Mouse (Mus musculus): ENCODE measurements around the gene Ear10. TPM values are rescaled to one million over a fixed set of nuclear protein-coding genes. Genes with fewer than 3 reads are reported as not detected.
A peak's percentile ranks its signal among the peaks of the same experiment; 100 is the strongest.
"Not testable (repeated sequence)": the region's sequence is repeated elsewhere in the genome, so short reads cannot be mapped to it uniquely, and the experiment has no call there.

Ear10 gene
- not detected for total RNA-seq (2022)

DNA sequence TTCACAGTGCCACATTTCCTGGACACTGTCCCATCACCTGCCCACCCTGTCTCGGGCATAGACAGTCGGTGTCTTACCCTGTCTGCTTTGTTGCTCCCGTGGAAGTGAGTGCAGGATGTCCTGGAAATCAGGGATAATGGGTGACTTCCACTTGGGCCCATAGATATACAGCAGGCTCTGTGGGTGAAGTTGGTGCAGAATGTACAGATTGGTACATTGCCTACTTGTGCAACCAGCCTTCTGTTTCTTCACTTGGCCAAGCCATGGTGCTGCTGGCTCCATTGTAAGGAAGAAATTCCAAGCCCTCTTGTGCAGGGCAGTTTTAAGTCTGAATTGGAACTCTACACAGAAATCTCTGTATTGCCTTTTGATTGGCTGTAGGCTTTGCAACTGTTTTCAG, at the start of gene Ear10:
Ear10 (minus strand) TSS at position 101 of the 400 bp plus-strand sequence.
- DNase-seq (ENCODE audit: low spot score), result not testable (repeated sequence)

DNA sequence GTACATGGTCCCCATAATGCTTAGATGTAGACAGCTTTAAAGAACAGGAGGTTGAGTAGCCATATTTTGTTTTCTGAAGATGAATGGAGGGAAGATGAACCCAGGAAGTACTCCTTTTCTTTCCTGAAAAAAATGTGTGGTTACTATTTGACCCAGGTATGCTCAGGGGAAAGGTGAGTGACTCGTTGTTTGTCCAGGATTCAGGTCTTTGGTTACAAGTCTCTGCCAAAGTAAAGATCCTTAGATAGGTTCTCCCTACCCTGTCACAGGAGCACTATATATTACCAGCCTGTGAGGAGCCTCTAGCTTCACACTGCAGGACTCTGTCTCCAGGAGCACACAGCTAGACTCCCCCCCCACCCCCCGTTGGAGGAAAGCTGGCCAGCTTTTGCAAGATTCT, 33.4 kb upstream of the Ear10 start, which contains the start of gene Ang5:
Ang5 (plus strand) TSS at position 301 of the 400 bp plus-strand sequence.
- not testable (repeated sequence) for DNase-seq (ENCODE audit: low spot score)

DNA sequence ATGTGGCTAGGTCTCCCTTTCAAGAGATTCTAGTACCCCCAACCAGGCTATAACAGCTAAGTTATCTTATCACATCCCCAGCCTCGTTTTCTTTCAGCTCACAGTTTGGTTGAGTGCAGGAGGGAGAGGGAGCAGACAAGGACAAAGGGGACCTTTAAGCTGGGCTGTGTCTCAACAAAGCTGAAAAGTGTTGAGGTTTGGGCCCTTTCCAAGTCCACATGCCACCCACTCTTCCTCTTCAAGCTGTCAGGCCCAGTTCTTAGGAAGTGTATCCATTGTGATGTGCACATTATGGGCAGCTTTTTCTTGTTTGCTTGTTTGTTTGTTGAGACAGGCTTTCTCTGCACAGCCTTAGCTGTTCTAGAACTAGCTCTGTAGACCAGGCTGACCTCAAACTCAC, 31.7 kb upstream of the Ear10 start:
- not testable (repeated sequence) for DNase-seq (ENCODE audit: low spot score)

DNA sequence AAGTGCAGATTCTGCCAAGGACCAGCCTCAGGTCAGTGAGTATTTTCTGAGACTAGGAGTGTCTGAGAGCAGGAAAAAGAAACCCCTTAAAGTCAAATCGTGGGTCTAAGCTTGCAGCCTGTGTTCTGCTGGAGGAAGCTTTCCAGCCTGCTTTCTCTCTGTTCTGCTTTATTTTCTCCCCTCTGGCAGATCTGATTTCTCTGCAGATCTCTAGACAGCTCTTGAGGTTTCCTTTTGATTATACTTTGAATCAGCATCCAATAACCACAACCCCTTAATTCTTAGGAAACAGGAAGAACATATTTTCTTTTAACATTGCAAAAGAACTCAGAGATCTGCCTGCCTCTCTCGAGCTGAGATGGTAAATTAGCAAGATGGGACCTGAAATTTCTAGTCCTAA, 30.0 kb upstream of the Ear10 start:
- not testable (repeated sequence) for DNase-seq (ENCODE audit: low spot score)

DNA sequence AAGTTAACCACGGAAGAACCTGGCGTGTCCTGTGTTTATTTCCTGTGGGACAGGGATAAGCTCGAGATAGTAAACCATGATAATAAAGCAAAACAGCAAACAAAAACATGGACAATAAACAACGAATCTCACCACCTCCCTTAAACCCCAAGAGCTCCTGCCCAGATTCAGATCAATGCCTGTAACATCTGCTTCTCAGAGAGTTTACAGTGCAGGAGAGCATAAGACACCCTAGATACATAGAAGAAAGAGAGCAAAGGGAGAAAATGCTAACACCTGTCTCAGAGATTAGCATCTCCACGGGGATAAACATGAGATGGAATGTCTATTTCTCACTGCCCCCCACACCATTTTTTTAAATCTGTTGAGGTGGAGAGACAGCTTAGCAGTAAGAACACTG, 10.0 kb upstream of the Ear10 start:
- DNase-seq (ENCODE audit: low spot score), result not testable (repeated sequence)

DNA sequence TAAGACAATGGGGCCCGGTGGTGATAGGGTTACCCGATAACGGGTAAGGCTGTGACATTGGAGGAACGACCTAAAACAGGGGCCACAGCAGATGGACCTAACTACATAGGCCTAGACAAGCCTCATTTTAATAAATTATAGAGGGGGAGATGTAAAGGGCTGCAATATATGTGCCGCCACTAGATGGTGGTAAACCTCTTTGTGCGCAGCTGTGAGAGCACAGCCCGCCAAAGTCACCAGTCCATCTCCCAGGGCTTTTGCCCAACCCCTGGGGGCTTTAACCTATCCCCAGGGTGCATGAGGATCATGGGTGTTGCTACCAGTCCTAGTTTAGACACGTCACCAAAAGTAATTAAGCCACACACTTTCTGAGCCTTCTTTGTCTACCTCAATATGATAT, 9.6 kb upstream of the Ear10 start:
- DNase-seq (ENCODE audit: low spot score), result peak; percentile 4

DNA sequence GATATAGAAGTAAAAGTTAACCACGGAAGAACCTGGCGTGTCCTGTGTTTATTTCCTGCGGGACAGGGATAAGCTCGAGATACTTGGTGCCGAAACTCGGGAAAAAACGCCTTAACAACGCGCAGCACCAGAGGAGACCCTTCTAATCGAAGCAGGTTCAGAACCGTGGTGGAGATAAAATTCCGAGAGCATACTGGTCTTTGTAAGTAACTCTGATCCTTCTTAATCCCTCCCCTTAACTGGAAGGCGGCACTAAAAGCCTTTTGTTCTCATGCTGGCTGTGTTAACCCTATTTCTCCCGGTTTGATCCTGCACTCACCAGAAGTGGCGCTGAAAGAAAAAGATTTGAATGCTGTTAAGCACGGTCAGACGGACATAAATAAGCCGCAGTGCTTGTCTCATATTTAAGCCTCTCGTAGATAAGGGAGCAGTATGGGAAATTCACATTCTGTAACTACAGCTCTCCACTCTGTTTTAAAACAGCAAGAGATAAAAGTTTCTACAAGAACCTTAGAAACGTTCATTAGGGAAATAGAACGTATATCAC, 2.1 kb upstream of the Ear10 start:
- DNase-seq (ENCODE audit: low spot score), result not testable (repeated sequence)

DNA sequence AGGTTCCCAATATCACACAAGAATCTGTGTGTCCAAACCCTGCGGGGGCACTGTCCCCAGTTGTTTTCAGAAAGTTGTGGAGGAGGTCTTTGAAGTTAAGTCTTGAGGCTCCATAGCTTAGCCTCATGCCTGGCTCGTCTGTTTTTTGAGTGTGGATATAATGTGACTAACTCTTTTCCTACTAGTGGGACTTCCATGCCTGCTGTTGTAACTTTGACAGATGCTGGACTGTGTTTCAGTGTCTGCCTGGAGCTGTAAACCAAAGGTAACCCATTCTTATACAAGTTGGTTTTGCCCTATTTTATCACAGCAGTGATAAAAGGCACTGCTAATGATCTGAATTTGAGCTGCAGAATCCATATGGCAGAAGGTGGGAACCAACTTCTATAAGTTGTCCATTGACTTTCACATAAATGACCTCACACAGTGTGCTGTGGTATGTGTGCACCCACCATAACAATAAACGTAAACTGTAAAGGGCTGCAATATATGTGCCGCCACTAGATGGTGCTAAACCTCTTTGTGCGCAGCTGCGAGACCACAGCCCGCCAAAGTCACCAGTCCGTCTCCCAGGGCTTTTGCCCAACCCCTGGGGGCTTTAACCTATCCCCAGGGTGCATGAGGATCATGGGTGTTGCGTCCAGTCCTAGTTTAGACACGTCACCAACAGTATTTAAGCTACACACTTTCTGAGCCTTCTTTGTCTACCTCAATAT, 1.5 kb upstream of the Ear10 start, which contains the start of gene Gm8113:
Gm8113 (plus strand) TSS at position 703 of the 716 bp plus-strand sequence.
- peak; percentile 54 for DNase-seq (ENCODE audit: low spot score)

DNA sequence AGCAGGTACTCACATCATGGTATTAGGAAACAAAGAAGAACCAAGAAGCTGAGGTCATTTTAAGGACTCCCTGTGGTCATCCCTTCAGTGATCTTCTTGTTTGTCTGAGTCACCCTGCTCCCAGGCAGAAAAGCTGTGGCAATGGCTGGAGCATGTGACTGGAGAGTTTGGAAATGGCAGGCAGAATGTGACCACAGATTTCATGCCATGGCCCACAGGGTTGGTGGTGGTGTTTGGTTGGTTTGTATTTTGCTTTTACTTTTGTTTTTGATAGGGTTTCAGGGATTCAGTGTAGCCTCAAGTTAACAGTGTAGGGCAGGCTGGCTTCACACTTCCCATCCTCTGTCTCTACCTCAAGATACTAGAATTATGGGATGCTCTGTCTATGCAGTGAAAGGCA, 5.1 kb downstream of the Ear10 start:
- not testable (repeated sequence) for DNase-seq (ENCODE audit: low spot score)

DNA sequence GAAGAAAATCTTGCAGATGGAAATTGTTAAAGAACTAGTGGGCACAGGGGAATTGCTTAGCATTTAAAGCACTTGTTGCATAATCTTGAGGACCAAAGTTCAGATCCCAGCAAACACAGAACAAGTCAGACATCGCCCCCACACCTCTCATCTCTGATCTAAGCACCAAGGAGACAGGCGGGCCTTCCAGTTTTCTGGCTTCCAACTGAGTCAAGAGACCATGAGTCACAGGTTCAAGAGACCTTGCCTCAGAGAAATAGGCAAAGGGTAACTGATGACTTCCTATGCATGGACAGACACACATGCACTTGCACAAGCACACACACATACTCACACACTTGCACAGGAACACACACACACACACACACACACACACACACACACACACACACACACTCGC, 24.8 kb downstream of the Ear10 start:
- not testable (repeated sequence) for DNase-seq (ENCODE audit: low spot score)

DNA sequence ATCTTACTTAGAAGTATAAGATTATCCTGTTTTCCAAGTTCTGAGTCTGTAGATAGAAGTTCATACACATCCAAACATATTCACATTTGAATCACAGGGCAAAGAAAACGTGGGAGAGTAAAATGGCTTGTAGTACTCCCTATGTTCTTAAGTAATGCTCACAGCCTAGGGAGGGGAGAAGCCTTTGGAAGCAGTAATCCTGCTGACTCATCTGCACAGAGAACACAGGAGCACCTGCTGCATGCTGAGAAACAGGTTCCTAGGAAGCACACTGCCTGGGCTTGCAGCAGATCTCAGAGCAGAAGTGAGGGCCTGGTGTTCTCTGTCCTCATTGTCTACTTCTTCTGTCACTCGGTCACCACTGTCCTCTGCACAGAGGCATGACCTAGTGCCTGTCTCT, 28.0 kb downstream of the Ear10 start:
- not testable (repeated sequence) for DNase-seq (ENCODE audit: low spot score)

DNA sequence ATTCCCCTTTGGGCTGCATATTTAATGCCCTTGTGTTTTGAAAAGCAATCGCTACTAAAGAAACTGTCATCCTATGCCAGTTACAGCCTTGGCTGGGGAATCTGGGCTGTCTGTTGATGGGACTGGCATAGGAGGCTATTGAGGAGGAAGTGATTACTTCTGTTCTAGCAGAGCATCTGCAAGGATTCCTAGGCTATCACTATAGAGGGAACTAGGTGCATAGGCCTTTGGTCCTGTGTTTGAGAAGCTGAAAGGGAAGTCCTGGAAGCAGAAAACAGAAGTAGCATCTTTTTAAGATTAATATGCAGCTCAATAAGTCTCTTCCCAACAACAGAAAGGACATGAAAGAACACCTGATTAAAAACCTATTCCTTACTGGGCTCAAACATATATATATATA, 32.1 kb downstream of the Ear10 start:
- DNase-seq (ENCODE audit: low spot score), result not testable (repeated sequence)

DNA sequence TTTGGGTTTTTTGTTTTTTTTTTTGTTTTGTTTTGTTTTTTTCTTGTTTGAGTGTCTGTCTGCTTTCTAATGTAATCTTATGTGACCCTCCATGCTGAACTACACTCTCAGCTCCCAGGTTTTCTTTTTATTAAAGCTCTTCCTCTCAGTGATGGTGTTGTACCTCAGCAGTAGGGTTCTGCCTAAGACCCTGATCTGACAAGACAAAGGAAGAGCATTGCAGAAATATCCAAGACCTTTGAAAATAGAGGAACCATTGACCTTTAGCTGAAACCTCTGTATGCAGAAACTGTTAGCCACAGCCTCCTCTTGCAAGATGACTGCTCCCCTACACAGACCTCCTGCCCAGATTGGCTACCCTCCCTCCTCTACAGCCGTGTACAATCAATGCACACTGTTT, 37.1 kb downstream of the Ear10 start:
- DNase-seq (ENCODE audit: low spot score), result not testable (repeated sequence)

DNA sequence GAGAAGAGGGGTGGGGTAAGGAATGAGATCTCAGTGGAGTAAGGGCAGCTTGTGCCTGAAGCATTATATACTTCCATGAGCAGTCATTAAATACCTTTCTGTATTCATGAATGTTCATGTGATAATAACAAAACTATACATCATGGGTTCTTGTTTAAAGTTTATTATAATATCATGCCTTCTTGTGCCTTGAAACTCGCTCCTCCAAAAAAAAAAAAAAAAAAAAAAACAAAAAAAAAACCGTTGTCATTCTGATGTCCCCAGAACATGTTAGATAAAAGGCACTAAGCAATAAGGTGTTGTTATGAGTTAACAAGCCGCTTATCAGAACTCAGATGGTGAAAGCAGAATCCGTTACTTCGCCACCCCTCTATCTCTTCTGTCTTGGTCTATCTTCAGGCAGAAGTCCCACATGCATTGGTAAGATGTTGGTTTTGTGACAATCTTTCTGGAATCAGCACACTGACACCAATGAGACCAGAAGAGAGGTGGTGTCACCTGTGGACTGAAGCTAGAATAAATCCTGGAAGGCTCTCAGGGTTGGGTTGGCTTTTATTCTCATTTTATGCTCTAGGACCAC, 43.3 kb downstream of the Ear10 start:
- DNase-seq (ENCODE audit: low spot score), result not testable (repeated sequence)

DNA sequence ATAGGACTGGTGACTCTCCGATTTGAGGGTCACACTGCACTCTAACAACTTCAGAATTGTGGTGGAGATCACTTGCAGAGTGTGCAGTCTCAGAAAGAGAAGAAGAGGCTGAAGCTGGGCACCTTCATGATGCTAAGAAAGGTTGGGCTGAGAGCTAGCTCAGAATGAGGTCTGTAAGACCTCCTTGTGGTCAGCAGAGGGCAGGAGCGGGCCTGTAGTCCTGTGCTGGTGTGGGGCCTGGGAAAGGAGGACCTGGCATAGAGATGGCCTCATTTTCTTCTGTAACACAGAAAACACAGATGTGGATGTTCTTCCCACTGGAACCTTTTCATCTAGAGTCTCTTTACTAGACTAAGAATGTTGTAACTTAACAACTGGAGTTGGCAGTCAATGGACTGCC, 45.6 kb downstream of the Ear10 start:
- not testable (repeated sequence) for DNase-seq (ENCODE audit: low spot score)

DNA sequence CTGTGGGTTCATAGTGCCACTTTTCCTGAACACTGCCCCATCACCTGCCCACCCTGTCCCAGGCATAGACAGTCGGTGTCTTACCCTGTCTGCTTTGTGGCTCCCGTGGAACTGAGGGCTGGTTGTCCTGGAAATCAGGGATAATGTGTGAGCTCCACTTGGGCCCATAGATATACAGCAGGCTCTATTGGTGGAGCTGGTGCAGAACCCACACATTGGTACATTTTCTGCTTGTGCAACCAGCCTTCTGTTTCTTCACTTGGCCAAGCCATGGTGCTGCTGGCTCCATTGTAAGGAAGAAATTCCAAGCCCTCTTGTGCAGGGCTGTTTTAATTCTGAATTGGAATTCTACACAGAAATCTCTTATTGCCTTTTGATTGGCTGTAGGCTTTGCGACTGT, 47.9 kb downstream of the Ear10 start, which contains the start of gene Ear1:
Ear1 (minus strand) TSS at position 101 of the 400 bp plus-strand sequence.
- DNase-seq (ENCODE audit: low spot score), result not testable (repeated sequence)

DNA sequence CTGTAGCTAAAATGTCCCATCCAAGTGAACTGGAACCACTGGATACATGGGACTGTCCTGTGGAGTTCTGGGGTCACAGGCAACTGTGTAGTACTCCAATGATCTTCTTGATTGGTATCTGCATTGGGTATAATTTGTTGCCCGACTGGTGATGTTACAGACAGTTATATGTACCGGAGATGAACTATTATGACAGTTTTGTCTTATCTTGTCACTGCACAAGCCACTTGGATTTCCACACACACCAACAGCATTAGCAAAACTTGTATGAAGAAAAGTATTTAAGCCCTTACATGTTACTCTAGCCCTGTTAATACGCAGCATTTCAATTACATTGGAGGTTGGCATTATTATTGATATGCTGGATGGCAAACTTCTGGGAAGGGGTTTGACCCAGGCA, 48.5 kb downstream of the Ear10 start:
- not testable (repeated sequence) for DNase-seq (ENCODE audit: low spot score)

Other genes starting within 250 kb of the Ear10 start
- not detected for gene Gm8165, start 246.4 kb downstream of the Ear10 start, total RNA-seq (2022)
- gene Gm7324, start 225.7 kb downstream of the Ear10 start, total RNA-seq (2022), result under 1 TPM in 2 of 4 experiments, not detected in 2; 0.63 to 0.71 TPM
- gene Gm16506, start 196.1 kb downstream of the Ear10 start, total RNA-seq (2022), result not detected
- not detected for gene Gm6526, start 175.7 kb downstream of the Ear10 start, total RNA-seq (2022)
- not detected for gene Gm8180, start 138.8 kb downstream of the Ear10 start, total RNA-seq (2022)
- under 1 TPM in 1 of 4 experiments, not detected in 3; 0.55 TPM for gene Ear1, start 48.0 kb downstream of the Ear10 start, total RNA-seq (2022)
- 1 to 10 TPM; 2.6 to 5.3 (median 4.2) TPM for gene Gm8113, start 1.8 kb upstream of the Ear10 start, total RNA-seq (2022)
- not detected for gene Ang5, start 33.5 kb upstream of the Ear10 start, total RNA-seq (2022)
- gene Ang6, start 78.7 kb upstream of the Ear10 start, total RNA-seq (2022), result not detected
- gene Ear2, start 179.1 kb upstream of the Ear10 start, total RNA-seq (2022), result 1 to 10 TPM in 1 of 4 experiments, under 1 TPM in 2, not detected in 1; 0.52 to 1.8 (median 0.53) TPM
- not detected for gene Gm3327, start 200.3 kb upstream of the Ear10 start, total RNA-seq (2022)

All from heart, adult 8-10 months (tissue).